Mouse (Mus musculus): ENCODE results near the gene Tpm3. TPM values are rescaled to one million over a fixed set of nuclear protein-coding genes. Genes with fewer than 3 reads are reported as not detected.
"Not testable (repeated sequence)": the region's sequence is repeated elsewhere in the genome, so short reads cannot be mapped to it uniquely, and the experiment has no call there.

Gene Tpm3
- polyA plus RNA-seq, 1 experiment from 2014 or later: 392 TPM

GRCm38 (mm10) chr3:90122036-90122435 is 49.6 kb downstream of the Tpm3 start:
- not testable (repeated sequence) for H3K4me2 ChIP-seq; ATAC-seq (ENCODE audit: low FRiP score); H3K27ac ChIP-seq; H3K36me3 ChIP-seq; H3K9me3 ChIP-seq; H3K9ac ChIP-seq; H3K4me1 ChIP-seq (replicated peaks); H3K4me3 ChIP-seq; H3K27me3 ChIP-seq
- 79% methylated on average over 5 of the region's 5 CpGs for WGBS

GRCm38 (mm10) chr3:90125710-90126109 is 53.3 kb downstream of the Tpm3 start:
- H3K27me3 ChIP-seq: no peaks in the 10 kb centered on the region
- H3K36me3 ChIP-seq: no peaks in the 10 kb centered on the region
- H3K4me2 ChIP-seq: no peak overlapping the region
- no peaks in the 10 kb centered on the region for H3K4me1 ChIP-seq (replicated peaks)
- no peak overlapping the region for H3K27ac ChIP-seq
- no peak overlapping the region for H3K4me3 ChIP-seq
- no peaks in the 10 kb centered on the region for H3K9me3 ChIP-seq
- H3K9ac ChIP-seq: no peak overlapping the region
- ATAC-seq (ENCODE audit: low FRiP score): no peak
- 88% methylated on average over 5 of the region's 5 CpGs for WGBS

GRCm38 (mm10) chr3:90127881-90128280 is 55.4 kb downstream of the Tpm3 start:
- no peak overlapping the region for H3K4me2 ChIP-seq
- no peaks in the 10 kb centered on the region for H3K36me3 ChIP-seq
- no peaks in the 10 kb centered on the region for H3K4me1 ChIP-seq (replicated peaks)
- 93% methylated on average over 6 of the region's 6 CpGs for WGBS
- H3K9me3 ChIP-seq: no peaks in the 10 kb centered on the region
- H3K27ac ChIP-seq: no peak overlapping the region
- no peaks in the 10 kb centered on the region for H3K27me3 ChIP-seq
- H3K4me3 ChIP-seq: no peak overlapping the region
- H3K9ac ChIP-seq: no peak overlapping the region
- no peak for ATAC-seq (ENCODE audit: low FRiP score)

- H3K4me3 ChIP-seq: no peak overlapping the region
- no peak overlapping the region for H3K27ac ChIP-seq
- ATAC-seq (ENCODE audit: low FRiP score): no peak
- no peaks in the 10 kb centered on the region for H3K9me3 ChIP-seq
- WGBS: 78% methylated on average over 3 of the region's 3 CpGs
- H3K4me1 ChIP-seq (replicated peaks): no peaks in the 10 kb centered on the region
- no peaks in the 10 kb centered on the region for H3K36me3 ChIP-seq
- no peak overlapping the region for H3K4me2 ChIP-seq
- H3K27me3 ChIP-seq: no peaks in the 10 kb centered on the region
- no peak overlapping the region for H3K9ac ChIP-seq
Measured at GRCm38 (mm10) chr3:90132745-90133144, 60.3 kb downstream of the Tpm3 start.

- 100% methylated on average over 1 of the region's 1 CpGs for WGBS
- no peak overlapping the region for H3K27ac ChIP-seq
Measured at GRCm38 (mm10) chr3:90133331-90133730, 60.9 kb downstream of the Tpm3 start.

GRCm38 (mm10) chr3:90134483-90134882 is 62.0 kb downstream of the Tpm3 start:
- H3K9ac ChIP-seq: no peak overlapping the region
- no peaks in the 10 kb centered on the region for H3K27me3 ChIP-seq
- no peak overlapping the region for H3K27ac ChIP-seq
- H3K4me2 ChIP-seq: no peak overlapping the region
- WGBS: 61% methylated on average over 3 of the region's 3 CpGs
- ATAC-seq (ENCODE audit: low FRiP score): no peak
- no peaks in the 10 kb centered on the region for H3K36me3 ChIP-seq
- H3K4me1 ChIP-seq (replicated peaks): no peaks in the 10 kb centered on the region
- no peaks in the 10 kb centered on the region for H3K9me3 ChIP-seq
- H3K4me3 ChIP-seq: no peak overlapping the region

More at GRCm38 (mm10) chr3:90133331-90133730, 60.9 kb downstream of the Tpm3 start:
- Histone ChIP-seq H3K4me3 (no peak overlapping the region), H3K36me3 (no peaks in the 10 kb centered on the region), H3K4me2 (no peak overlapping the region), H3K27me3 (no peaks in the 10 kb centered on the region), H3K4me1 (replicated peaks) (no peaks in the 10 kb centered on the region), H3K9me3 (no peaks in the 10 kb centered on the region), H3K9ac (no peak overlapping the region)
- no peak for ATAC-seq (ENCODE audit: low FRiP score)

- Histone ChIP-seq H3K27ac (no peak overlapping the region), H3K4me3 (no peak overlapping the region), H3K9me3 (no peaks in the 10 kb centered on the region), H3K27me3 (no peaks in the 10 kb centered on the region), H3K36me3 (no peaks in the 10 kb centered on the region), H3K4me2 (no peak overlapping the region), H3K9ac (no peak overlapping the region), H3K4me1 (replicated peaks) (no peaks in the 10 kb centered on the region)
- WGBS: 83% methylated on average over 5 of the region's 5 CpGs
- ATAC-seq (ENCODE audit: low FRiP score): no peak
Measured at GRCm38 (mm10) chr3:90134993-90135392, 62.5 kb downstream of the Tpm3 start.

GRCm38 (mm10) chr3:90136660-90137059 is 64.2 kb downstream of the Tpm3 start:
- no peak for ATAC-seq (ENCODE audit: low FRiP score)

DNA sequence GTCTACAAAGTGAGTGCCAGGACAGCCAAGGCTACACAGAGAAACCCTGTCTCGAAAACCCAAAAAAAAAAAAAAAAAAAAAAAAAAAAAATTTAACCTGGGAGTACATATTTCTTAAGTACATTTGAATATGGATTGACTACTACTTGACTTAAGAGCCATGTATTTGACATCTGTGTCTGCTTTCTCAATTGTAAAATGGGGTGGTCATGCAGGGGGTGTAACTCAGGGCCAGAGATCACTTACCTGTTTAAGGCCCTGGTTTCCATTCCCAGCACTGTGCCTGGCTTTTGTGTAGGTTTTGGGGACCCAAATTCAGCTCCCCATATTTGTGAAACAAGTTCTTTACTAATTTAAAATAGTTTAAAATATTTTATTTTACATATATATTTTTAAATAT is 65.2 kb downstream of the Tpm3 start:
- no peak overlapping the region for H3K4me2 ChIP-seq
- no peaks in the 10 kb centered on the region for H3K27me3 ChIP-seq
- WGBS: 80% methylated on average over 1 of the region's 1 CpGs
- no peak overlapping the region for H3K9ac ChIP-seq
- no peaks in the 10 kb centered on the region for H3K36me3 ChIP-seq
- H3K9me3 ChIP-seq: no peaks in the 10 kb centered on the region
- H3K27ac ChIP-seq: no peak overlapping the region
- no peak for ATAC-seq (ENCODE audit: low FRiP score)
- H3K4me1 ChIP-seq (replicated peaks): no peaks in the 10 kb centered on the region
- H3K4me3 ChIP-seq: no peak overlapping the region

More at GRCm38 (mm10) chr3:90136660-90137059, 64.2 kb downstream of the Tpm3 start:
- no peak overlapping the region for H3K4me3 ChIP-seq
- no peaks in the 10 kb centered on the region for H3K27me3 ChIP-seq
- H3K4me1 ChIP-seq (replicated peaks): no peaks in the 10 kb centered on the region
- no peak overlapping the region for H3K27ac ChIP-seq
- 39% methylated on average over 13 of the region's 13 CpGs for WGBS
- H3K9ac ChIP-seq: no peak overlapping the region
- H3K36me3 ChIP-seq: no peaks in the 10 kb centered on the region
- H3K9me3 ChIP-seq: no peaks in the 10 kb centered on the region
- H3K4me2 ChIP-seq: no peak overlapping the region

GRCm38 (mm10) chr3:90139962-90140361 is 67.5 kb downstream of the Tpm3 start:
- no peaks in the 10 kb centered on the region for H3K9me3 ChIP-seq
- no peak for ATAC-seq (ENCODE audit: low FRiP score)
- WGBS: 94% methylated on average over 3 of the region's 3 CpGs

DNA sequence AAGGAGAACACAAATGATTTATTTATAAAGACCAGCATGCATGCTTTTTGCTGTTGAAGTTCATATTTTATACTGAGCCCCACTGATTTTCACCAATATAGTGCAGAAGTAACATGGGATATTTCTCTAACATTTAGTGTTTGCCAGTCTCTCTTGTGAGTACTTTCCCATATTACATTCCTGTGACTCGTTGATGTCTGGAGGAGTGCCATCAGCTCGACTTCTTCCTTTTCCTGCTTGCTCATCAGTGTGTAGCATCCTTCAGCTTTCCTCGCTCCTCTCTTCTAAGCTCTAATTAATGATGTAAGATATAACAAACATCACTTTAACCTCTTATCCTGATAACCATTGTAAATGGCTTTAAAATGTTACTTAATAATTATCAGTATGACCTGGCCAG is 73.0 kb downstream of the Tpm3 start:
- H3K4me2 ChIP-seq: no peak overlapping the region
- H3K27me3 ChIP-seq: no peaks in the 10 kb centered on the region
- no peak overlapping the region for H3K9ac ChIP-seq
- H3K27ac ChIP-seq: no peak overlapping the region
- 85% methylated on average over 3 of the region's 3 CpGs for WGBS
- H3K4me3 ChIP-seq: no peak overlapping the region
- no peak for ATAC-seq (ENCODE audit: low FRiP score)
- H3K36me3 ChIP-seq: no peaks in the 10 kb centered on the region
- no peaks in the 10 kb centered on the region for H3K4me1 ChIP-seq (replicated peaks)
- no peaks in the 10 kb centered on the region for H3K9me3 ChIP-seq

More at GRCm38 (mm10) chr3:90139962-90140361, 67.5 kb downstream of the Tpm3 start:
- Histone ChIP-seq H3K4me1 (replicated peaks) (no peaks in the 10 kb centered on the region), H3K27me3 (no peaks in the 10 kb centered on the region), H3K9ac (no peak overlapping the region), H3K4me3 (no peak overlapping the region), H3K36me3 (no peaks in the 10 kb centered on the region), H3K4me2 (no peak overlapping the region), H3K27ac (no peak overlapping the region)

DNA sequence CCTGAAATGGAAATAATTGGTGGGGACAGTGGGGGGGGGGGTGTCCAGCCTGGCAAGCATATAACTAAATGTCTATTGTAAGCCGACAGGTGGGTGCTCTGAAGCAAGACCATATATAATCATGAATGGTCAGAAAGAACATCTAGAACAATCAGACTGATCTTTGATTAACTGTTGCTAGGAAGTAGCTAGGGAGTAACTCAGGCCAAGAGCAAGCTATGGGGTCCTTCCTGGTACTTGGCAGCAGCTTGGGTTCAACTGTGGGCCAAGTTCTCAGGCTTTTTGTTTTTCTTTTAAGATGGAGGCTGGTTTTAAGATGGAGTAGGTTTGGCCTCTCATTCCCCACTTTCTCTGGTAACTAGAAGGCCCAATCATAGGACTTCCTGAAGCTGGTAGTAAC is 74.2 kb downstream of the Tpm3 start:
- WGBS: 67% methylated on average over 1 of the region's 1 CpGs
- ATAC-seq (ENCODE audit: low FRiP score): no peak
- H3K9me3 ChIP-seq: no peaks in the 10 kb centered on the region

More for the DNA sequence above, 74.2 kb downstream of the Tpm3 start:
- Histone ChIP-seq H3K27ac (no peak overlapping the region), H3K4me2 (no peak overlapping the region), H3K4me1 (replicated peaks) (no peaks in the 10 kb centered on the region), H3K27me3 (no peaks in the 10 kb centered on the region), H3K9ac (no peak overlapping the region), H3K36me3 (no peaks in the 10 kb centered on the region), H3K4me3 (no peak overlapping the region)
